ENCODE assay signal across 20 mouse cellular contexts in the genomic region with DNA sequence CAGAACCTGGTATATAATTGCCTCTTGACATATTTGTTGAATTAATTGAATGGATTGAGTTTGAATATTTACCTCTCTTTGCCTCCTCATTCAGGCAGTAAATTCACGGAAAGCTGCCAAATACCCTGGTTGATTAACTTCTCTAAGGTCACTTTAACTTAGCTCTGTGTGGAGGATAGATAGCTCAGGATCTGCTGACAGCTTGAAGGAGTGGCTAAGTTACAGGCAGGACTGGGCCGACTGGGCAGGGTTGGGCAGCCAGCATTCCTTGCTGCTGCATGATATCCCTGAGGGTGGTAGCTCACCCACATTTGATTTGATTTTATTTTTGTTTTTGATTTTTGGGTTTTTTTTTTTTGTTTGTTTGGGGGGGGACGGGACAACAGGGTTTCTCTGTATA. TPM values are rescaled to one million over a fixed set of nuclear protein-coding genes. Genes with fewer than 3 reads are reported as not detected.
DNase-seq lines count a peak whose midpoint lies in the region; ATAC-seq and TF ChIP-seq lines count a peak whose summit lies in the region.
"Had no signal": no experiment of that assay in that cellular context is flagged by ENCODE, and none has a peak within 500 bp of the region (broad histone marks: within the 10 kb centered on the region; RNA-seq: fewer than 3 reads in every experiment).

No protein-coding gene starts in this region.

- DNase-seq in gastrocnemius, adult 2 months, result peak; percentile 18
- DNase-seq in gastrocnemius, postnatal 14 days, result no peak
- peak; percentile 35 to 61 for DNase-seq in kidney, adult 8-10 months
- DNase-seq in kidney, postnatal 25 days, result peak; percentile 31 to 61
- DNase-seq in right cerebral cortex, postnatal 10 days (ENCODE audit: low spot score in 2 of 2), result no peak
- DNase-seq: adrenal gland, postnatal 10 days; lung, postnatal 14 days; retina, postnatal 1 day; thymus, postnatal 4 days had no signal

- H3K9me3 ChIP-seq in kidney, embryonic 15.5 days (replicated peaks), result no peaks in the 10 kb centered on the region
- no peaks in the 10 kb centered on the region for H3K9me3 ChIP-seq in heart, embryonic 13.5 days
- H3K9me3 ChIP-seq in forebrain, embryonic 13.5 days (replicated peaks), result no peaks in the 10 kb centered on the region
- H3K9me3 ChIP-seq: forebrain, embryonic 15.5 days; intestine, embryonic 15.5 days; limb, embryonic 12.5 days; liver, embryonic 15.5 days; midbrain, embryonic 12.5 days; neural tube, embryonic 15.5 days had no signal

- no peak for TF ChIP-seq CTCF in gastrocnemius, adult 2 months (IDR thresholded peaks at IDR 0.05)

- no peak for ATAC-seq in kidney, embryonic 15.5 days (replicated peaks; ENCODE audit: low FRiP score)
- ATAC-seq in heart, embryonic 13.5 days (ENCODE audit: extremely low read depth, insufficient number of reproducible peaks, low FRiP score, low TSS enrichment), result no peak
- ATAC-seq in forebrain, embryonic 13.5 days, result no peak
- ATAC-seq: forebrain, embryonic 15.5 days; intestine, embryonic 15.5 days had no signal

- intact Hi-C loops in gastrocnemius, adult 2 months (cut with DNase I), result loop anchor here (5.0 kb wide), 1 partner anchor 80 kb away; a partner anchor contains a TSS
- intact Hi-C loops in gastrocnemius, postnatal 14 days (cut with DNase I; ENCODE audit: low total_unique reads), result no loop called here

- H3K27ac ChIP-seq in gastrocnemius, adult 2 months, result peak overlapping the region; percentile 57
- no peak overlapping the region for H3K27ac ChIP-seq in kidney, embryonic 15.5 days
- peak overlapping the region; percentile 77 for H3K27ac ChIP-seq in heart, embryonic 13.5 days (replicated peaks)
- no peak overlapping the region for H3K27ac ChIP-seq in forebrain, embryonic 13.5 days
- H3K27ac ChIP-seq: forebrain, embryonic 15.5 days; hindbrain, embryonic 14.5 days; intestine, embryonic 15.5 days; limb, embryonic 12.5 days; liver, embryonic 15.5 days; midbrain, embryonic 12.5 days; neural tube, embryonic 15.5 days had no signal

- H3K36me3 ChIP-seq in kidney, embryonic 15.5 days, result 0 out of 2 replicates have a peak, but pooled peaks cover 2% of the 10 kb centered on the region
- H3K36me3 ChIP-seq in heart, embryonic 13.5 days, result no peaks in the 10 kb centered on the region
- no peaks in the 10 kb centered on the region for H3K36me3 ChIP-seq in forebrain, embryonic 13.5 days (ENCODE audit: poor library complexity, severe bottlenecking)
- H3K36me3 ChIP-seq: forebrain, embryonic 15.5 days; intestine, embryonic 15.5 days; limb, embryonic 12.5 days; midbrain, embryonic 12.5 days; neural tube, embryonic 15.5 days had no signal

- 51% methylated on average over 3 of the region's 3 CpGs for WGBS in kidney, embryonic 15.5 days
- WGBS in heart, embryonic 13.5 days, result 26% methylated on average over 3 of the region's 3 CpGs
- WGBS in forebrain, embryonic 13.5 days, result 64% methylated on average over 3 of the region's 3 CpGs

- no peak overlapping the region for H3K4me2 ChIP-seq in kidney, embryonic 15.5 days
- H3K4me2 ChIP-seq in heart, embryonic 13.5 days, result peak overlapping the region; percentile 24
- H3K4me2 ChIP-seq in forebrain, embryonic 13.5 days, result no peak overlapping the region
- H3K4me2 ChIP-seq: forebrain, embryonic 15.5 days; hindbrain, embryonic 14.5 days; intestine, embryonic 15.5 days; limb, embryonic 12.5 days; liver, embryonic 15.5 days; midbrain, embryonic 12.5 days; neural tube, embryonic 15.5 days had no signal

- H3K27me3 ChIP-seq in kidney, embryonic 15.5 days, result no peaks in the 10 kb centered on the region
- H3K27me3 ChIP-seq in heart, embryonic 13.5 days (replicated peaks), result no peaks in the 10 kb centered on the region
- H3K27me3 ChIP-seq in forebrain, embryonic 13.5 days, result no peaks in the 10 kb centered on the region
- H3K27me3 ChIP-seq: forebrain, embryonic 15.5 days; intestine, embryonic 15.5 days; limb, embryonic 12.5 days; liver, embryonic 15.5 days; midbrain, embryonic 12.5 days; neural tube, embryonic 15.5 days had no signal

- H3K4me3 ChIP-seq in gastrocnemius, adult 2 months, result no peak overlapping the region
- no peak overlapping the region for H3K4me3 ChIP-seq in kidney, embryonic 15.5 days (replicated peaks)
- no peak overlapping the region for H3K4me3 ChIP-seq in heart, embryonic 13.5 days
- no peak overlapping the region for H3K4me3 ChIP-seq in forebrain, embryonic 13.5 days
- H3K4me3 ChIP-seq: erythroblast, embryonic 14.5 days; forebrain, embryonic 15.5 days; intestine, embryonic 15.5 days; limb, embryonic 12.5 days; liver, embryonic 15.5 days; midbrain, embryonic 12.5 days; neural tube, embryonic 15.5 days had no signal

- H3K9ac ChIP-seq in kidney, embryonic 15.5 days, result no peak overlapping the region
- H3K9ac ChIP-seq in heart, embryonic 13.5 days, result no peak overlapping the region; the same call in 1 of the 2 replicates
- H3K9ac ChIP-seq in forebrain, embryonic 13.5 days, result no peak overlapping the region
- H3K9ac ChIP-seq: forebrain, embryonic 15.5 days; hindbrain, embryonic 14.5 days; intestine, embryonic 15.5 days; limb, embryonic 12.5 days; liver, embryonic 15.5 days; midbrain, embryonic 12.5 days; neural tube, embryonic 15.5 days had no signal

- peaks cover 27% of the 10 kb centered on the region for H3K4me1 ChIP-seq in kidney, embryonic 15.5 days
- peaks cover 34% of the 10 kb centered on the region for H3K4me1 ChIP-seq in heart, embryonic 13.5 days
- H3K4me1 ChIP-seq in forebrain, embryonic 13.5 days, result peaks cover 22% of the 10 kb centered on the region

RNA-seq across cellular contexts. Expression of a gene that starts 1.7 kb away (rescaled TPM):
- 10 to 100 TPM; 16.3 to 18.4 TPM for total RNA-seq in gastrocnemius, adult 2 months (2021)
- 10 to 100 TPM; 10.1 to 11.2 TPM for total RNA-seq in gastrocnemius, postnatal 14 days (2021)
- polyA plus RNA-seq in kidney, embryonic 15.5 days (2015; fragmentation: Nextera tagmentation; extraction: Ambion mirVana), result 8.5 and 8.9 TPM in 2 replicates
- polyA plus RNA-seq in heart, embryonic 13.5 days (2015; fragmentation: Nextera tagmentation; extraction: Ambion mirVana), result 6.5 TPM in 2 replicates
- polyA plus RNA-seq in forebrain, embryonic 13.5 days (2015; fragmentation: Nextera tagmentation; extraction: Ambion mirVana), result 7.4 and 8.3 TPM in 2 replicates

RNA-seq across cellular contexts. Expression of a gene that starts 59.7 kb away (rescaled TPM):
- 10 to 100 TPM; 32.6 to 32.7 TPM for total RNA-seq in gastrocnemius, adult 2 months (2021)
- total RNA-seq in gastrocnemius, postnatal 14 days (2021), result 10 to 100 TPM; 22.4 to 25.4 TPM
- 47.2 and 51.0 TPM in 2 replicates for polyA plus RNA-seq in kidney, embryonic 15.5 days (2015; fragmentation: Nextera tagmentation; extraction: Ambion mirVana)
- 27.2 and 27.7 TPM in 2 replicates for polyA plus RNA-seq in heart, embryonic 13.5 days (2015; fragmentation: Nextera tagmentation; extraction: Ambion mirVana)
- 34.8 and 36.2 TPM in 2 replicates for polyA plus RNA-seq in forebrain, embryonic 13.5 days (2015; fragmentation: Nextera tagmentation; extraction: Ambion mirVana)

Comparison
In these comparisons a context has a peak if more than half of its experiments do, and no peak if none do; other contexts are left out.
1. DNase-seq: peak in gastrocnemius, adult 2 months (single experiment), kidney, adult 8-10 months (2 of 2) and kidney, postnatal 25 days (2 of 2); none in gastrocnemius, postnatal 14 days (single experiment) and right cerebral cortex, postnatal 10 days (0 of 2).
2. H3K27ac ChIP-seq: peak in gastrocnemius, adult 2 months (single experiment) and heart, embryonic 13.5 days (single experiment); none in kidney, embryonic 15.5 days (single experiment) and forebrain, embryonic 13.5 days (single experiment).